8 mouse cellular contexts compared by ENCODE assay signal in the genomic region with DNA sequence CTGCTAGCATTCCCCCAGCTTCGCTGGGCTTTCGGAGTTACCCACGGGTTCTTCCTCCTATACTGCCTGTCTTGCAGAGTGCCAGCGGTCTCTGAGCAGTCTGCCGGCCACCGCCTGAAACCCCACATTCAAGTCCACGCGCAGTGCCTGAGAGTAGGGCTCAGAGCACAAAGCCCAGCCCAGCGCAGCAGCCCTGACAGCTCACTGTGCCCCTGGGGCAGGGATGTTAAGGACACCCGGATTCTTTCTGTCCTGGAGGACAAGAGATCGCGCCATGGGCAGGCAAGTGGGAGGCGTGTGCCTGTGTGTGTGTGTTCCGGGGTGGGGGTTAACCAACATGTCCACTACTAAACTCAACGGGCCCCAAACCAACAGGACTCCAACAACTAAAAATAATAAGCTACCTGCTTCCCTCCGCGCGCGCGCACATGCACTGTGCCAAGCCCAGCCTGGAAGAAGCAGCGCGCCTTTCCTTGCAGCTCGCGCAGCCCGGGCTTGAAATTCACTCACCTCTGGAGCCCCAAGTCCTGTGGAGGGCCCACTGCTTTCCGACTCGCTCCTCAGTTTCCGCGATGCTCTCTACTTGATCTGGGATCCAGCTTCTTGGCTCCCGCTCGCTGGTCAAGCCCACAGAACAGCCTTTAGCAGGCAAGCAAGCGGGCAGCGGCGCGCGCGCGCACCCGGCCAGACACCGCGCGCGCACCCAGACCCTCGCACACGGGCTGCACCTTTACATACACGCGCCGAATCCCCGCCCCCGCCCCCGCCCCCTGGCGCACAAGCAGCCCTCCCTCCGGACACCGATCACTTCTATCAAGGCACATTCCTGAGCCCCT. TPM values are rescaled to one million over a fixed set of nuclear protein-coding genes. Genes with fewer than 3 reads are reported as not detected.
DNase-seq lines count a peak whose midpoint lies in the region; ATAC-seq and TF ChIP-seq lines count a peak whose summit lies in the region.

Gene Slitrk4, minus strand, starts transcription at position 707 of the 836 bp plus-strand sequence.

- no peak for TF ChIP-seq CTCF in E14TG2a.4 (conservative IDR thresholded peaks at IDR 0.05; ENCODE audit: low read length)
- TF ChIP-seq CTCF in forebrain, postnatal 0 days (IDR thresholded peaks at IDR 0.05; ENCODE audit: low read depth) = no peak

- H3K9me3 ChIP-seq in E14TG2a.4 (ENCODE audit: low read length) = no peaks in the 10 kb centered on the region
- no peaks in the 10 kb centered on the region for H3K9me3 ChIP-seq in forebrain, postnatal 0 days (ENCODE audit: low read length)

- peak within 1 kb of the TSS; percentile 51 for H3K4me2 ChIP-seq in forebrain, postnatal 0 days (ENCODE audit: low read depth)

- H3K36me3 ChIP-seq in E14TG2a.4 (ENCODE audit: insufficient read depth, low read length) = no peaks in the 10 kb centered on the region
- H3K36me3 ChIP-seq in forebrain, postnatal 0 days (ENCODE audit: insufficient read depth) = no peaks in the 10 kb centered on the region

- H3K9ac ChIP-seq in forebrain, postnatal 0 days = peak within 1 kb of the TSS; percentile 58

- peak; percentile 69 for DNase-seq in cerebellum, adult 11-12 months
- peak; percentile 72 for DNase-seq in forebrain, postnatal 0 days
- DNase-seq in layer of hippocampus, adult 18-20 months (ENCODE audit: low spot score in 2 of 2) = peak in 1 of 2 experiments; percentile 47
- peak; percentile 30 for DNase-seq in mesoderm, embryonic 11.5 days (ENCODE audit: low read depth, low spot score)
- peak; percentile 10 for DNase-seq in yolk sac, embryonic 10.5 days (ENCODE audit: low spot score)
- no peak for DNase-seq in gastrocnemius, adult 8-10 months (ENCODE audit: low spot score in 2 of 2)
- DNase-seq in urinary bladder, adult 2 months (ENCODE audit: low spot score) = no peak

- H3K4me1 ChIP-seq in E14TG2a.4 (replicated peaks; ENCODE audit: low read depth, low read length) = no peaks in the 10 kb centered on the region
- H3K4me1 ChIP-seq in forebrain, postnatal 0 days (ENCODE audit: insufficient read depth) = no peaks in the 10 kb centered on the region

- H3K4me3 ChIP-seq in E14TG2a.4 (replicated peaks; ENCODE audit: low read length) = peak within 1 kb of the TSS; percentile 68
- H3K4me3 ChIP-seq in forebrain, postnatal 0 days (ENCODE audit: low read depth, low read length) = peak within 1 kb of the TSS; percentile 51

- H3K27me3 ChIP-seq in E14TG2a.4 (ENCODE audit: insufficient read depth, low read length) = peaks cover 24% of the 10 kb centered on the region
- no peaks in the 10 kb centered on the region for H3K27me3 ChIP-seq in forebrain, postnatal 0 days (ENCODE audit: insufficient read depth, low read length)

- ATAC-seq in forebrain, postnatal 0 days = peak; percentile 65

- WGBS in forebrain, postnatal 0 days = 21% methylated on average over 54 of the region's 54 CpGs

- peak within 1 kb of the TSS; percentile 75 for H3K27ac ChIP-seq in forebrain, postnatal 0 days (ENCODE audit: low read depth, low read length)

RNA-seq across cellular contexts. Expression of gene Slitrk4, which starts in this region (rescaled TPM):
- total RNA-seq in forebrain, postnatal 0 days (2014; rRNA removed) = 20.4 and 23.8 TPM in 2 replicates
- 9.6 and 17.3 TPM in 2 replicates for polyA plus RNA-seq in forebrain, postnatal 0 days (2015; fragmentation: Nextera tagmentation; extraction: Ambion mirVana)
- 10 to 100 TPM; 38.7 to 41.5 TPM for total RNA-seq in layer of hippocampus, adult 18-20 months (2021)
- total RNA-seq in gastrocnemius, adult 8-10 months (2022) = under 1 TPM; 0.12 to 0.29 (median 0.19) TPM
- polyA plus RNA-seq in urinary bladder, adult 2 months (2012; rRNA removed) = 0.03 TPM in 2 replicates

Comparison
In these comparisons a context has a peak if more than half of its experiments do, and no peak if none do; other contexts are left out.
1. RNA of gene Slitrk4 (total RNA-seq): 38.7 to 41.5 TPM in layer of hippocampus, adult 18-20 months and 20.4 to 23.8 TPM in forebrain, postnatal 0 days; 0.12 to 0.29 TPM in gastrocnemius, adult 8-10 months; every median in the first group is over 10 times any median in the second.
2. RNA of gene Slitrk4 (polyA plus RNA-seq): 9.6 to 17.3 TPM in forebrain, postnatal 0 days; 0.03 TPM in urinary bladder, adult 2 months; every median in the first group is over 10 times any median in the second.
3. DNase-seq: peak in cerebellum, adult 11-12 months (single experiment), forebrain, postnatal 0 days (single experiment), mesoderm, embryonic 11.5 days (single experiment) and yolk sac, embryonic 10.5 days (single experiment); none in gastrocnemius, adult 8-10 months (0 of 2) and urinary bladder, adult 2 months (single experiment).